Mouse (Mus musculus): ENCODE results near the gene Mipep. TPM values are rescaled to one million over a fixed set of nuclear protein-coding genes. Genes with fewer than 3 reads are reported as not detected.

The Mipep gene
- polyA plus RNA-seq, 1 experiment from 2014 or later = 5.6 TPM

- TF ChIP-seq CTCF (IDR thresholded peaks at IDR 0.05; ENCODE audit: low read depth) (no peak), EP300 (IDR thresholded peaks at IDR 0.05; ENCODE audit: low read depth) (no peak)
Measured at GRCm38 (mm10) chr14:60752892-60753800, 31.2 kb upstream of the Mipep start.

GRCm38 (mm10) chr14:60753801-60754126 is 30.6 kb upstream of the Mipep start:
- Histone ChIP-seq H3K4me1 (ENCODE audit: insufficient read depth) (no peaks in the 10 kb centered on the region; the same call in none of the 2 replicates), H3K4me2 (ENCODE audit: low read depth, low read length) (no peak overlapping the region), H3K9ac (replicated peaks) (no peak overlapping the region), H3K36me3 (replicated peaks; ENCODE audit: insufficient read depth, low read length) (peaks cover 74% of the 10 kb centered on the region), H3K27ac (ENCODE audit: low read depth) (no peak overlapping the region), H3K4me3 (ENCODE audit: low read depth, low read length) (no peak overlapping the region), H3K27me3 (ENCODE audit: insufficient read depth, low read length) (no peaks in the 10 kb centered on the region), H3K9me3 (ENCODE audit: low read length) (no peaks in the 10 kb centered on the region)
- no peak for TF ChIP-seq CTCF (IDR thresholded peaks at IDR 0.05; ENCODE audit: low read depth)
- TF ChIP-seq EP300 (IDR thresholded peaks at IDR 0.05; ENCODE audit: low read depth) = no peak
- 87% methylated on average over 10 of the region's 10 CpGs for WGBS (ENCODE audit: insufficient replicate concordance)
- ATAC-seq (no peak), DNase-seq (no peak)

More at GRCm38 (mm10) chr14:60752892-60753800, 31.2 kb upstream of the Mipep start:
- Histone ChIP-seq H3K27me3 (ENCODE audit: insufficient read depth, low read length) (no peaks in the 10 kb centered on the region), H3K27ac (ENCODE audit: low read depth) (peak overlapping the region; percentile 6; the same call in 1 of the 2 replicates), H3K9me3 (ENCODE audit: low read length) (no peaks in the 10 kb centered on the region), H3K4me3 (ENCODE audit: low read depth, low read length) (no peak overlapping the region), H3K4me1 (ENCODE audit: insufficient read depth) (no peaks in the 10 kb centered on the region; the same call in none of the 2 replicates), H3K4me2 (ENCODE audit: low read depth, low read length) (no peak overlapping the region), H3K9ac (replicated peaks) (no peak overlapping the region), H3K36me3 (replicated peaks; ENCODE audit: insufficient read depth, low read length) (peaks cover 69% of the 10 kb centered on the region)
- no peak for ATAC-seq
- no peak for DNase-seq
- WGBS (ENCODE audit: insufficient replicate concordance) = 83% methylated on average over 14 of the region's 14 CpGs

GRCm38 (mm10) chr14:60754656-60755055 is 29.7 kb upstream of the Mipep start:
- Histone ChIP-seq H3K27me3 (ENCODE audit: insufficient read depth, low read length) (no peaks in the 10 kb centered on the region), H3K9ac (replicated peaks) (no peak overlapping the region), H3K27ac (ENCODE audit: low read depth) (no peak overlapping the region), H3K4me1 (ENCODE audit: insufficient read depth) (no peaks in the 10 kb centered on the region; the same call in 1 of the 2 replicates), H3K9me3 (ENCODE audit: low read length) (no peaks in the 10 kb centered on the region), H3K4me2 (ENCODE audit: low read depth, low read length) (no peak overlapping the region), H3K36me3 (replicated peaks; ENCODE audit: insufficient read depth, low read length) (peaks cover 74% of the 10 kb centered on the region), H3K4me3 (ENCODE audit: low read depth, low read length) (no peak overlapping the region)
- ATAC-seq = no peak
- no peak for DNase-seq
- TF ChIP-seq CTCF (IDR thresholded peaks at IDR 0.05; ENCODE audit: low read depth) (no peak), EP300 (IDR thresholded peaks at IDR 0.05; ENCODE audit: low read depth) (no peak)
- 95% methylated on average over 5 of the region's 5 CpGs for WGBS (ENCODE audit: insufficient replicate concordance)

- Histone ChIP-seq H3K4me3 (ENCODE audit: low read depth, low read length) (no peak overlapping the region), H3K9ac (replicated peaks) (no peak overlapping the region), H3K27me3 (ENCODE audit: insufficient read depth, low read length) (no peaks in the 10 kb centered on the region), H3K9me3 (ENCODE audit: low read length) (no peaks in the 10 kb centered on the region), H3K4me2 (ENCODE audit: low read depth, low read length) (no peak overlapping the region), H3K27ac (ENCODE audit: low read depth) (no peak overlapping the region), H3K4me1 (ENCODE audit: insufficient read depth) (no peaks in the 10 kb centered on the region), H3K36me3 (replicated peaks; ENCODE audit: insufficient read depth, low read length) (peaks cover 75% of the 10 kb centered on the region)
- WGBS (ENCODE audit: insufficient replicate concordance) = 94% methylated on average over 15 of the region's 15 CpGs
- DNase-seq = no peak
- ATAC-seq = no peak
- TF ChIP-seq CTCF (IDR thresholded peaks at IDR 0.05; ENCODE audit: low read depth) (no peak), EP300 (IDR thresholded peaks at IDR 0.05; ENCODE audit: low read depth) (no peak)
Measured at GRCm38 (mm10) chr14:60756271-60756670, 28.1 kb upstream of the Mipep start.

- H3K27ac ChIP-seq (ENCODE audit: low read depth) = no peak overlapping the region
- H3K9ac ChIP-seq (replicated peaks) = no peak overlapping the region
- TF ChIP-seq CTCF (IDR thresholded peaks at IDR 0.05; ENCODE audit: low read depth) (no peak), EP300 (IDR thresholded peaks at IDR 0.05; ENCODE audit: low read depth) (no peak)
- no peaks in the 10 kb centered on the region for H3K27me3 ChIP-seq (ENCODE audit: insufficient read depth, low read length)
- 78% methylated on average over 8 of the region's 8 CpGs for WGBS (ENCODE audit: insufficient replicate concordance)
- H3K9me3 ChIP-seq (ENCODE audit: low read length) = no peaks in the 10 kb centered on the region
- no peak overlapping the region for H3K4me3 ChIP-seq (ENCODE audit: low read depth, low read length)
- ATAC-seq (no peak; the same call in 1 of the 2 replicates), DNase-seq (no peak)
- peaks cover 79% of the 10 kb centered on the region for H3K36me3 ChIP-seq (replicated peaks; ENCODE audit: insufficient read depth, low read length)
- no peaks in the 10 kb centered on the region for H3K4me1 ChIP-seq (ENCODE audit: insufficient read depth)
- H3K4me2 ChIP-seq (ENCODE audit: low read depth, low read length) = no peak overlapping the region
Measured at GRCm38 (mm10) chr14:60757265-60757664, 27.1 kb upstream of the Mipep start.

- no peaks in the 10 kb centered on the region for H3K9me3 ChIP-seq (ENCODE audit: low read length)
- H3K27ac ChIP-seq (ENCODE audit: low read depth) = 0 out of 2 replicates have a peak overlapping the region, but pooled peaks have one; percentile 29
- 83% methylated on average over 7 of the region's 7 CpGs for WGBS (ENCODE audit: insufficient replicate concordance)
- H3K4me3 ChIP-seq (ENCODE audit: low read depth, low read length) = no peak overlapping the region
- ATAC-seq (no peak), DNase-seq (no peak)
- H3K4me2 ChIP-seq (ENCODE audit: low read depth, low read length) = no peak overlapping the region
- no peak for TF ChIP-seq EP300 (IDR thresholded peaks at IDR 0.05; ENCODE audit: low read depth)
- H3K36me3 ChIP-seq (replicated peaks; ENCODE audit: insufficient read depth, low read length) = peaks cover 81% of the 10 kb centered on the region
- no peak overlapping the region for H3K9ac ChIP-seq (replicated peaks)
- no peaks in the 10 kb centered on the region for H3K4me1 ChIP-seq (ENCODE audit: insufficient read depth)
- H3K27me3 ChIP-seq (ENCODE audit: insufficient read depth, low read length) = no peaks in the 10 kb centered on the region
Measured at GRCm38 (mm10) chr14:60757722-60758121, 26.7 kb upstream of the Mipep start.
